Mouse (Mus musculus) kidney, adult 2 months (tissue): Measurements from ENCODE around the gene Acat3.

Experiments
- CTCF ChIP-seq: fragments of 200-500 bp; conservative IDR thresholded peaks from 2 replicates; pipeline ENCODE4 v1.5.1; 2011; ENCODE audit warnings: low read depth, mild to moderate bottlenecking, control low read depth, low read length, moderate library complexity, mixed read lengths; ENCODE audit not compliant: insufficient read depth, insufficient read length
- POLR2A ChIP-seq: fragments of 200-500 bp; IDR thresholded peaks from one replicate; pipeline ENCODE4 v1.6.1; 2011; ENCODE audit warnings: low read depth, low read length, control low read depth

GRCm38 (mm10) chr17:12906436-12906835, 34.0 kb downstream of the Acat3 start:
- no peak for TF ChIP-seq CTCF
- no peak for TF ChIP-seq POLR2A
